ENCODE assay signal across 17 mouse cellular contexts in the genomic region with DNA sequence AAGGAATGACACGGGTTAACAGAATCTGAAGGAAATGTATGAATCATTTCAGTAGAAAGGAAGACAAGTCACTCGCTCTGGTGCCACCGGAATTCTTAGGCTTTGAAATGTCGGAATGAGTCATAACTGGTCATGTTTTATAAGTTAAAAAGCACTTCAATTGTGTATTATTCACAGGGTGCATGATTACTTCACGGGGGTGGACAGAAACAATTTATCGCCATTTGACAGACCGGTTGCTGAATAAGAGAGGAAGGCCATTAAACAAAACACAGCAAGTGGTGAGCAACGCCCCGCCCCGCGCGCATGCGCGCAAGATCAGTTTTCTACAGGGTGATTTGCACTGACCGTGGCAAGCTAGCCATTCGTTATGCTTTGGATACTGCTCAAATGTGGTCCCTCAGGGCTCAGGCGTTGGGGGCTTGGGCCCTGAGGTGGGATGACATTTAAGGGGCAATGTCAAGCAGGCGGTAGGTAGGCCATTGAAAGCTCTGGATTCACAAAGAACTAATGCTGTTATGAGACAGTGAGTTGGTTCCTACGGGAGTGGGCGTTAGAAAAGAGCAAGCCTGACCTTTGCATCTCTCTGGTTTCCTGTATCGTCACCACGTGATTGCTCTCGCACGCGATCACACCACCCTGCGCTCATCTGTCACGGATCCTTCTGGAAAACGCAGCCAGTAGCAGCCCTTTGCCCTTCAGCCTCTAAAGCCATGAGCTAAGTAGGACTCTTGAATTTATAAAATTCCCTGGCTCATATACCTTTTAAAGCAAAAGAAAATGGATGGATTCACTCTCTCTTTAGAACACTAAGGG. TPM values are rescaled to one million over a fixed set of nuclear protein-coding genes. Genes with fewer than 3 reads are reported as not detected.
DNase-seq lines count a peak whose midpoint lies in the region; ATAC-seq and TF ChIP-seq lines count a peak whose summit lies in the region.
"Had no signal": no experiment of that assay in that cellular context is flagged by ENCODE, and none has a peak within 500 bp of the region (broad histone marks: within the 10 kb centered on the region; RNA-seq: fewer than 3 reads in every experiment).

No protein-coding gene starts in this region.

- 0 out of 2 replicates have a peak, but pooled peaks cover 7% of the 10 kb centered on the region for H3K4me1 ChIP-seq in kidney, embryonic 16.5 days (ENCODE audit: insufficient read depth, low read length)
- H3K4me1 ChIP-seq in embryonic fibroblast, embryonic 13.5 days (ENCODE audit: control insufficient read depth, insufficient read depth, low read length), result peaks cover 28% of the 10 kb centered on the region
- H3K4me1 ChIP-seq in midbrain, postnatal 0 days (ENCODE audit: insufficient read depth, low read length), result no peaks in the 10 kb centered on the region
- H3K4me1 ChIP-seq: heart, embryonic 15.5 days; neural tube, embryonic 15.5 days had no signal

- DNase-seq in kidney, postnatal 4 days, result peak; percentile 41 to 63
- DNase-seq in adrenal gland, adult (ENCODE audit: inconsistent age in 2 of 2, low spot score in 1 of 2), result peak; percentile 61 to 89
- no peak for DNase-seq in layer of hippocampus, adult 9-10 months (ENCODE audit: low spot score)
- DNase-seq in gastrocnemius, adult 18-20 months (ENCODE audit: low spot score), result no peak
- no peak for DNase-seq in midbrain, postnatal 0 days (ENCODE audit: low spot score)
- DNase-seq: cerebellum, adult 11 months; gastrocnemius, postnatal 36 days; lung, embryonic 14.5 days; midbrain, embryonic 14.5 days; thymus, postnatal 25 days had no signal

- no peaks in the 10 kb centered on the region for H3K27me3 ChIP-seq in kidney, embryonic 16.5 days (ENCODE audit: insufficient read depth, low read length)
- no peaks in the 10 kb centered on the region for H3K27me3 ChIP-seq in C2C12 (ENCODE audit: control insufficient read depth, insufficient read depth, insufficient read length)
- no peaks in the 10 kb centered on the region for H3K27me3 ChIP-seq in midbrain, postnatal 0 days (ENCODE audit: insufficient read depth, low read length)
- H3K27me3 ChIP-seq: heart, embryonic 15.5 days; neural tube, embryonic 15.5 days had no signal

- no peak for TF ChIP-seq POLR2A in embryonic fibroblast, embryonic 13.5 days (IDR thresholded peaks at IDR 0.05; ENCODE audit: low read depth, low read length)

- no peak overlapping the region for H3K27ac ChIP-seq in kidney, embryonic 16.5 days (ENCODE audit: low read length)
- H3K27ac ChIP-seq in embryonic fibroblast, embryonic 13.5 days (ENCODE audit: insufficient read depth, low read length), result peak overlapping the region; percentile 68
- no peak overlapping the region for H3K27ac ChIP-seq in midbrain, postnatal 0 days (ENCODE audit: low read depth, low read length)
- H3K27ac ChIP-seq: heart, embryonic 15.5 days; left cerebral cortex, adult 2 months; neural tube, embryonic 15.5 days had no signal

- H3K79me2 ChIP-seq in C2C12 (ENCODE audit: control insufficient read depth, insufficient read depth), result no peaks in the 10 kb centered on the region

- no peak for ATAC-seq in kidney, embryonic 16.5 days (ENCODE audit: low FRiP score, low TSS enrichment)
- ATAC-seq in midbrain, postnatal 0 days (ENCODE audit: low FRiP score), result no peak
- ATAC-seq: hindbrain, embryonic 16.5 days had no signal

- H3K36me3 ChIP-seq in kidney, embryonic 16.5 days (ENCODE audit: insufficient read depth, low read length), result no peaks in the 10 kb centered on the region
- no peaks in the 10 kb centered on the region for H3K36me3 ChIP-seq in C2C12 (ENCODE audit: control insufficient read depth, insufficient read depth)
- H3K36me3 ChIP-seq in midbrain, postnatal 0 days (ENCODE audit: insufficient read depth, low read length), result no peaks in the 10 kb centered on the region
- H3K36me3 ChIP-seq: heart, embryonic 15.5 days; neural tube, embryonic 15.5 days had no signal

- peak overlapping the region; percentile 47 for H3ac ChIP-seq in C2C12 (ENCODE audit: control insufficient read depth, insufficient read length, low read depth)

- H3K79me3 ChIP-seq in C2C12 (ENCODE audit: low read depth), result no peaks in the 10 kb centered on the region

- H3K4me2 ChIP-seq in kidney, embryonic 16.5 days (replicated peaks; ENCODE audit: low read depth, low read length), result no peak overlapping the region
- no peak overlapping the region for H3K4me2 ChIP-seq in midbrain, postnatal 0 days (ENCODE audit: low read depth, low read length, poor library complexity, severe bottlenecking)
- H3K4me2 ChIP-seq: heart, embryonic 15.5 days; lung, embryonic 14.5 days; neural tube, embryonic 15.5 days had no signal

- H3K9me3 ChIP-seq in kidney, embryonic 16.5 days (ENCODE audit: low read length), result no peaks in the 10 kb centered on the region
- H3K9me3 ChIP-seq in midbrain, postnatal 0 days (ENCODE audit: low read length), result no peaks in the 10 kb centered on the region
- H3K9me3 ChIP-seq: heart, embryonic 15.5 days; neural tube, embryonic 15.5 days had no signal

- no peak for TF ChIP-seq CTCF in C2C12 (IDR thresholded peaks at IDR 0.05; ENCODE audit: control insufficient read depth, insufficient read depth, insufficient read length)
- no peak for TF ChIP-seq CTCF in embryonic fibroblast, embryonic 13.5 days (IDR thresholded peaks at IDR 0.05; ENCODE audit: borderline replicate concordance, insufficient read depth, low read length)
- TF ChIP-seq CTCF in midbrain, postnatal 0 days (IDR thresholded peaks at IDR 0.05), result no peak

- H3K4me3 ChIP-seq in kidney, embryonic 16.5 days (ENCODE audit: low read length), result no peak overlapping the region
- H3K4me3 ChIP-seq in C2C12 (ENCODE audit: insufficient read depth, poor library complexity, severe bottlenecking), result no peak overlapping the region
- no peak overlapping the region for H3K4me3 ChIP-seq in embryonic fibroblast, embryonic 13.5 days (ENCODE audit: insufficient read depth, low read length)
- no peak overlapping the region for H3K4me3 ChIP-seq in midbrain, postnatal 0 days (ENCODE audit: low read depth, low read length)
- H3K4me3 ChIP-seq: heart, embryonic 15.5 days; left cerebral cortex, adult 2 months; neural tube, embryonic 15.5 days had no signal

- WGBS in kidney, embryonic 16.5 days, result 77% methylated on average over 28 of the region's 28 CpGs
- WGBS in midbrain, postnatal 0 days, result 88% methylated on average over 28 of the region's 28 CpGs

- no peak overlapping the region for H3K9ac ChIP-seq in kidney, embryonic 16.5 days (replicated peaks; ENCODE audit: low read length)
- no peak overlapping the region for H3K9ac ChIP-seq in midbrain, postnatal 0 days (replicated peaks; ENCODE audit: low read length, poor library complexity, severe bottlenecking)
- H3K9ac ChIP-seq: heart, embryonic 15.5 days; lung, embryonic 14.5 days; neural tube, embryonic 15.5 days had no signal

TF ChIP-seq in C2C12, 6 proteins besides CTCF, POLR2A, EP300 and RAD21:
- TF ChIP-seq MAX (IDR thresholded peaks at IDR 0.05), result peak; percentile 67
- peak; percentile 97 for TF ChIP-seq USF1 (IDR thresholded peaks at IDR 0.05; ENCODE audit: low read depth)
- peak; percentile 59 for TF ChIP-seq MYOD1 (IDR thresholded peaks at IDR 0.05; ENCODE audit: control insufficient read depth, insufficient read length, low read depth)
- peak; percentile 80 for TF ChIP-seq CEBPB (IDR thresholded peaks at IDR 0.05; ENCODE audit: low read depth)
- peak; percentile 97 for TF ChIP-seq FOSL1 (IDR thresholded peaks at IDR 0.05; ENCODE audit: insufficient read depth, low read length, poor library complexity, severe bottlenecking)
- no peak for TF ChIP-seq MYOG (IDR thresholded peaks at IDR 0.05; ENCODE audit: control insufficient read depth, extremely low read depth, insufficient read length)

RNA-seq across cellular contexts. Expression of a gene that starts 23.0 kb away (rescaled TPM):
- polyA plus RNA-seq in kidney, embryonic 16.5 days (2015; fragmentation: Nextera tagmentation; extraction: Ambion mirVana), result 5.2 and 5.5 TPM in 2 replicates
- polyA plus RNA-seq in C2C12 (2012; fragmentation: generic; extraction: Trizol), result 145 TPM
- polyA plus RNA-seq in embryonic fibroblast, embryonic 13.5 days (2011; ENCODE audit: insufficient read length, low read depth, missing spikeins), result 2.2 and 4.7 TPM in 2 replicates
- total RNA-seq in gastrocnemius, adult 18-20 months (2021), result under 1 TPM in 1 of 2 experiments, not detected in 1; 0.50 TPM
- 22.2 and 28.2 TPM in 2 replicates for total RNA-seq in midbrain, postnatal 0 days (2014; rRNA removed)
- 15.2 and 18.0 TPM in 2 replicates for polyA plus RNA-seq in midbrain, postnatal 0 days (2015; fragmentation: Nextera tagmentation; extraction: Ambion mirVana)

RNA-seq across cellular contexts. Expression of a gene that starts 31.3 kb away (rescaled TPM):
- 18.6 and 19.3 TPM in 2 replicates for polyA plus RNA-seq in kidney, embryonic 16.5 days (2015; fragmentation: Nextera tagmentation; extraction: Ambion mirVana)
- polyA plus RNA-seq in C2C12 (2012; fragmentation: generic; extraction: Trizol), result 22.0 TPM
- polyA plus RNA-seq in embryonic fibroblast, embryonic 13.5 days (2011; ENCODE audit: insufficient read length, low read depth, missing spikeins), result 2.7 and 9.3 TPM in 2 replicates
- total RNA-seq in gastrocnemius, adult 18-20 months (2021), result under 1 TPM; 0.14 to 0.50 TPM
- 9.9 and 26.1 TPM in 2 replicates for total RNA-seq in midbrain, postnatal 0 days (2014; rRNA removed)
- 9.9 and 10.1 TPM in 2 replicates for polyA plus RNA-seq in midbrain, postnatal 0 days (2015; fragmentation: Nextera tagmentation; extraction: Ambion mirVana)

RNA-seq across cellular contexts. Expression of a gene that starts 33.5 kb away (rescaled TPM):
- polyA plus RNA-seq in kidney, embryonic 16.5 days (2015; fragmentation: Nextera tagmentation; extraction: Ambion mirVana), result 0.67 and 0.80 TPM in 2 replicates
- 0.20 TPM for polyA plus RNA-seq in C2C12 (2012; fragmentation: generic; extraction: Trizol)
- not detected in 2 replicates for polyA plus RNA-seq in embryonic fibroblast, embryonic 13.5 days (2011; ENCODE audit: insufficient read length, low read depth, missing spikeins)
- 1 to 10 TPM; 3.2 to 3.3 TPM for total RNA-seq in gastrocnemius, adult 18-20 months (2021)
- 0.42 and 0.44 TPM in 2 replicates for total RNA-seq in midbrain, postnatal 0 days (2014; rRNA removed)
- polyA plus RNA-seq in midbrain, postnatal 0 days (2015; fragmentation: Nextera tagmentation; extraction: Ambion mirVana), result 0.57 and 1.3 TPM in 2 replicates

RNA-seq across cellular contexts. Expression of a gene that starts 40.1 kb away (rescaled TPM):
- polyA plus RNA-seq in kidney, embryonic 16.5 days (2015; fragmentation: Nextera tagmentation; extraction: Ambion mirVana), result 27.4 and 31.3 TPM in 2 replicates
- 9.3 TPM for polyA plus RNA-seq in C2C12 (2012; fragmentation: generic; extraction: Trizol)
- polyA plus RNA-seq in embryonic fibroblast, embryonic 13.5 days (2011; ENCODE audit: insufficient read length, low read depth, missing spikeins), result 0.70 and 2.5 TPM in 2 replicates
- total RNA-seq in gastrocnemius, adult 18-20 months (2021), result 1 to 10 TPM in 1 of 2 experiments, under 1 TPM in 1; 0.82 to 5.1 TPM
- 3.8 and 6.8 TPM in 2 replicates for total RNA-seq in midbrain, postnatal 0 days (2014; rRNA removed)
- 2.4 and 2.7 TPM in 2 replicates for polyA plus RNA-seq in midbrain, postnatal 0 days (2015; fragmentation: Nextera tagmentation; extraction: Ambion mirVana)

RNA-seq across cellular contexts. Expression of a gene that starts 48.2 kb away (rescaled TPM):
- 170 and 173 TPM in 2 replicates for polyA plus RNA-seq in kidney, embryonic 16.5 days (2015; fragmentation: Nextera tagmentation; extraction: Ambion mirVana)
- polyA plus RNA-seq in C2C12 (2012; fragmentation: generic; extraction: Trizol), result 91.7 TPM
- 43.2 and 55.3 TPM in 2 replicates for polyA plus RNA-seq in embryonic fibroblast, embryonic 13.5 days (2011; ENCODE audit: insufficient read length, low read depth, missing spikeins)
- 10 to 100 TPM; 30.3 to 30.7 TPM for total RNA-seq in gastrocnemius, adult 18-20 months (2021)
- 43.0 and 76.9 TPM in 2 replicates for total RNA-seq in midbrain, postnatal 0 days (2014; rRNA removed)
- 138 and 154 TPM in 2 replicates for polyA plus RNA-seq in midbrain, postnatal 0 days (2015; fragmentation: Nextera tagmentation; extraction: Ambion mirVana)

Comparison
In these comparisons a context has a peak if more than half of its experiments do, and no peak if none do; other contexts are left out.
1. DNase-seq: peak in kidney, postnatal 4 days (2 of 2) and adrenal gland, adult (2 of 2); none in layer of hippocampus, adult 9-10 months (single experiment), gastrocnemius, adult 18-20 months (single experiment) and midbrain, postnatal 0 days (single experiment).